Mouse (Mus musculus): ENCODE results near the gene Chrna1.
"Not testable (repeated sequence)": the region's sequence is repeated elsewhere in the genome, so short reads cannot be mapped to it uniquely, and the experiment has no call there.

Chrna1 gene

DNA sequence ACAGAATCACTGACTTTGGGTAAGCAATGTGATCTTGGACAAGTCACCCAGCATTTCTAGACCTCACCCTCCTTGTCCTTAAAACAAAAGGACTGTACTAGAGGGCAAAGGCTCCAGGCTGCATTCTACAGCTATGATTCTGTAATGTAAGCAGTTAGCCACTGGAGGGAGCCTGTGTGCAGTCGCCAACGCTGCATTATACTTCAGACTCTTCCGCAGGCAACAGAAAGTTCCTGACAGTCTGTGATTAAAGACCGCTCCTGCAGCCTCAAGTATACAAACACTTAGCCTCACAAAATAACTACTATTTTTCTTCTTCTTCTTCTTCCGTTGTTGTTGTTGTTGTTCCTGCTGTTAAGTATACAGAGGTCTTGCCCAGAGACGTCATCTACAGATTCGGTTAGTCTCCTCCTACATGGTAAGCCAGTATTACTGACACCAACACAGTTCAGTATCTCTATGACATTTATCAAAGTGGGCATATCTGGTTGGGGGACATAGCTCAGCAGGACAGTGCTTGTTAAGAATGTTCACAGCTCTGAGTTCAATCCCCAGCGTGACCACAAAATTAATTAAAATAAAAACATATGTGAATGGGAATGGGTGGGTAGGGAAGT, 13.0 kb downstream of the Chrna1 start:
- in situ Hi-C loops (cut with MboI; ENCODE audit: low pct_unique_long_range_greater_than_20kb in 1 of 2, low sequenced_read_pairs in 2 of 2, unreplicated experiment in 1 of 2): loop anchor here (10.0 kb wide), 2 partner anchors 238 to 1108 kb away; partner anchors contain the start of genes Hoxd11 (in 1 of the 2) and Hoxd12 (in 1 of the 2)

- in situ Hi-C loops (cut with MboI; ENCODE audit: low pct_unique_long_range_greater_than_20kb in 1 of 2, low sequenced_read_pairs in 2 of 2, unreplicated experiment in 1 of 2): loop anchor here (10.0 kb wide), 2 partner anchors 239 to 1109 kb away; partner anchors contain the start of genes Hoxd11 (in 1 of the 2) and Hoxd12 (in 1 of the 2)
Observed at GRCm38 (mm10) chr2:73566162-73566561, 14.0 kb downstream of the Chrna1 start.

DNA sequence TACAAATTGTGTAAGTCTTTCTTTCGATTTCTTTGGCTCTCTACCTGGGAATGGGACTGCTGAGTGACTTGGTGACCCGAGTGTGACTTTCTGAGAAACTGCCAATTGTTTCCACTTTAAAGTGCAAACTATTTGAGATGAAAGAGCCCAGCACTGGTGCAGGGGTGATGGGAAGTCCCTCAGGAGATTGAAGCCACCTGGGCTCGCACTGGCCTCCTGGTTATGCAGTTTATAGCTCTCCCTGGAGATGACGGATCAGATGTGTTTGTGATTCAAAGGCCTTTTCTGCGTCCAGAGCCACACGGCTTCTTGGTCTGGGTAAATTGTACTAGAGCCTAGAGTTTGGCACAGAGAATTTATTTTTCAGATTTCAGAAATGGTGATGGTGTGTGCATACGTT, 16.4 kb downstream of the Chrna1 start:
- in situ Hi-C loops (cut with MboI; ENCODE audit: low pct_unique_long_range_greater_than_20kb in 1 of 2, low sequenced_read_pairs in 2 of 2, unreplicated experiment in 1 of 2): loop anchor here (10.0 kb wide), 2 partner anchors 241 to 1111 kb away; partner anchors contain the start of genes Hoxd11 (in 1 of the 2) and Hoxd12 (in 1 of the 2)

GRCm38 (mm10) chr2:73562656-73563055, 17.5 kb downstream of the Chrna1 start:
- in situ Hi-C loops (cut with MboI; ENCODE audit: low pct_unique_long_range_greater_than_20kb in 1 of 2, low sequenced_read_pairs in 2 of 2, unreplicated experiment in 1 of 2): loop anchor here (10.0 kb wide), 2 partner anchors 242 to 1112 kb away; partner anchors contain the start of genes Hoxd11 (in 1 of the 2) and Hoxd12 (in 1 of the 2)

DNA sequence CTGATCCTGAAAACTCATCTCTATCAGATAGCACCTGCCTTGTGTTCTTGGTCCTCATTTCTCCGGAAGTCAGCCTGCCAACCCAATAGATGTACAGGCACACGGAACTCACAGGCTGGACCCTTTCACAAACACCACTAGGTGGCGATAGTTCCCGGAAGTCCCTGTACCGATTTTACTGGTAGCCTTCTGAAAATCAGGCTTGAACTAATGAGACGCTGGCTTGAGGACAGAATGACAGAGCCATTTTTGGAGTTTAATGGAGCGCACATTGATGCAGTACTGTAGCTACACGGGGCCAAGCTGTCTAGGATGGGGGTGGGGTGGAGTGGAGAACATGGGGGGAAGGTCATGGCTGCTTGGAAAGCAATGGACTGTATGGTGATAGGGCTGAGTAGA, 18.5 kb downstream of the Chrna1 start:
- in situ Hi-C loops (cut with MboI; ENCODE audit: low pct_unique_long_range_greater_than_20kb in 1 of 2, low sequenced_read_pairs in 2 of 2, unreplicated experiment in 1 of 2): loop anchor here (10.0 kb wide), 2 partner anchors 243 to 1113 kb away; partner anchors contain the start of genes Hoxd11 (in 1 of the 2) and Hoxd12 (in 1 of the 2)

DNA sequence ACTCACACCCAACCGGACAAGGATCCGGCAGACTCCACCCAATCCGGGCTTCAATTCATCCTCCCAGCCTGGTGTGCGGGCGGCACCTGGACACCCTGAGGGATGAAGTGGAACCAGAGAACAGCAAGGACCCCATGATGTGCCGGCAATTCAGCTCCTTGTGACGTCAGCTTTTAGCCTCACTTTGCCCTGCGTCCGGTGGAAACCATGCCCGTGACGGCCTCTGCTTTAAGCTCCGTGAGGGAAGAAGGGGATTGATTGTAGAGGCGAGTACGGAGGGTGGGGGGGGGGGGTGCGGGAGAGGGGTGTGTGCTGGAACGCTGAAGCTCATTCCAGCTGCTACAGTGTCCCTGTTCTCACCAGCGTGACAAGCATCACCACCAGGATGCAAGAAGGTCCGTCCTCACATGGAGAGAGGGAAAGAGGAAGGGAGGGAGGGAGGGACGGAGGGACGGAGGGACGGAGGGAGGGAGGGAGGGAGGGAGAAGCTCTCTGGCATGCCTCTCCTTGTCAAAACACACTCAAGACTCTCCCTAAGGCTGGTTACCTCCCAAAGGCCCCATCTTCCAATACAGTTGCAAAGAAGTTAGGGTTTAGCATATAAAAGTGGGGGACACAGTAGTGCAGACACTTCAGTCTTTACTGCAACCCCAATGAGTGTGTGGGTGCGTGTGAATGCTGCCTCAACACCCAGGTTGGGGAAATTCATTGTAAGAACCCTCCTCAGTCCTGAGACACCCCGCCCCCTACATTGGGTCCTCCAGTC, 19.1 kb downstream of the Chrna1 start:
- in situ Hi-C loops (cut with MboI; ENCODE audit: low pct_unique_long_range_greater_than_20kb in 1 of 2, low sequenced_read_pairs in 2 of 2, unreplicated experiment in 1 of 2): loop anchor here (10.0 kb wide), 2 partner anchors 244 to 1114 kb away; partner anchors contain the start of genes Hoxd11 (in 1 of the 2) and Hoxd12 (in 1 of the 2)

DNA sequence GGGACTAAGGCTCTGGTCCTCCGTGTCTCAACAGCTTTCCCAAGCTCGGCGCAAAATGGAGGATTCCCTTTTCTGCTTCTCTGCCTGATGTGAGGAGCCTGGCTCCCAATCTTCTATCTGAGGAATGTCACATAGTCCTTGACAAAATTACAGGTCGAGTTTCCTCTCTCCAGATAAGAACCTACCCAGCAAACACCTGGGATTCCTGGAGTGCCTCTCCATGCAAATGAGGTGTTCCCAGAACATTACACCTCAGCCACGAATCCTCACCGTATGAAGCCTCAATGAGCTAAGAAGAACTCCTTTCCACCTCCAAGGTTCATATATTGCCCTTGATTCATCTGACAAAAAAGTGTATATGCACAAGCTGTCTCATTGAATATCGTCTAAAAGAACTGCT, 19.7 kb downstream of the Chrna1 start:
- in situ Hi-C loops (cut with MboI; ENCODE audit: low pct_unique_long_range_greater_than_20kb in 1 of 2, low sequenced_read_pairs in 2 of 2, unreplicated experiment in 1 of 2): loop anchor here (10.0 kb wide), 2 partner anchors 244 to 1114 kb away; partner anchors contain the start of genes Hoxd11 (in 1 of the 2) and Hoxd12 (in 1 of the 2)

DNA sequence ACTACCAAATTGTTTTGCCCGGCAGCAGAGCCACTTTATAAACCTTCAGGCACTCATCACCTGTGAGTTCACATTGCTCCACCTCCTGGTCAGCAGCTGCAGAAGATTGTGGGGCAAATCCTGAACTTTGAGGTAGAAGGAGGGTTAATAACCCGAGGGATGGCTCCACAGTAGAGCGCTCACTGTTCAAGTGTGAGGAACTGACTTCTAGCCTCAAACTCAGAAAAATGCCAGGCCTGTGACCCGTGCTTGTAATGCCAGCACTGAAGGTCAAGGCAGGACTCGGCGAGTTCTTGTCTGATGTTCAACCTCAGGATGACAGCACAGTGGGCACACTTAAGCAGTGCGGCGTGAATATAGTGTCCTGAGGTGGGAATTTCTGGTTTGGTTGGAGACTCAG, 22.2 kb downstream of the Chrna1 start:
- in situ Hi-C loops (cut with MboI; ENCODE audit: low pct_unique_long_range_greater_than_20kb in 1 of 2, low sequenced_read_pairs in 2 of 2, unreplicated experiment in 1 of 2): no loop called here

GRCm38 (mm10) chr2:73557061-73557460, 23.1 kb downstream of the Chrna1 start:
- in situ Hi-C loops (cut with MboI; ENCODE audit: low pct_unique_long_range_greater_than_20kb in 1 of 2, low sequenced_read_pairs in 2 of 2, unreplicated experiment in 1 of 2): not testable (repeated sequence)

- in situ Hi-C loops (cut with MboI; ENCODE audit: low pct_unique_long_range_greater_than_20kb in 1 of 2, low sequenced_read_pairs in 2 of 2, unreplicated experiment in 1 of 2): no loop called here
Observed at GRCm38 (mm10) chr2:73554389-73554788, 25.7 kb downstream of the Chrna1 start.

DNA sequence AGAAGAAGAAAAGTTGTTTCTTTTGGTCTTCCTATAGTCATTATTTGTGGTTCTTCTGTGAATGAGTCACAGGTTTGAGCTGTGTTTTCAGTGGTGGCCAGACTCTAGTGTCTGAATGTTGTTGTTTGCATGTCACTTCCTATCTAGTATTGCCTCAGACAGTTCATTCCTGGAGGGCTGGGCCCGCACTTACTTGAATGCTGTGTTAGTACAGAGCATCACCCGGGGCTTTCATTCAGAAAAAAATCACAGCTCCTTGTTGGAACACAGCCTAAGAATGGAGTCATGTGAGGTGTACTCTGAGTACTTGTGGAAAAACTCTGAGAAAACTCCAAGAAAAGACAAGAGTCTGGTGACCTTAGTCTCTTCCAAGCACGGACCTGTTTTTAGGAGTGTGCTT, 27.2 kb downstream of the Chrna1 start:
- in situ Hi-C loops (cut with MboI; ENCODE audit: low pct_unique_long_range_greater_than_20kb in 1 of 2, low sequenced_read_pairs in 2 of 2, unreplicated experiment in 1 of 2): no loop called here

- in situ Hi-C loops (cut with MboI; ENCODE audit: low pct_unique_long_range_greater_than_20kb in 1 of 2, low sequenced_read_pairs in 2 of 2, unreplicated experiment in 1 of 2): no loop called here
Observed at GRCm38 (mm10) chr2:73550725-73551124, 29.4 kb downstream of the Chrna1 start.

DNA sequence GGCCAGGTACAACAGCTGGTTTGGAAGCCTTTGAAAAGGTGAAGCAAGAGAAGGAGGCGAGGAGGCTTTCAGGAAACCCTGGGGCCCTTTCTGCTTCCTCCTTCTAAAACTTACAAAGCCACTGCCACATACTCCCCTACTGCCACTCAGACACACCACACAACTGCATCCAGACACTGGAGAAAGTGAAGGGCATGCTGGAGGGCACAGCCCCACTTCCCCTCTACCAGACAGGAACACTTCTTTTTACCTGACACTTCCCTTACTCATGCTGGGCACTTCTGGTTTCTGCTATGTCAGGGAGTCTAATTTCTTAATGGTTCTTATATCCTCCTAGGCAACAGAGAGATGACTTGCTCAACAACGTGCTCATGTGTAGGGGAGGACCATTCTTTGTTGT, 31.6 kb downstream of the Chrna1 start:
- in situ Hi-C loops (cut with MboI; ENCODE audit: low pct_unique_long_range_greater_than_20kb in 1 of 2, low sequenced_read_pairs in 2 of 2, unreplicated experiment in 1 of 2): no loop called here

- in situ Hi-C loops (cut with MboI; ENCODE audit: low pct_unique_long_range_greater_than_20kb in 1 of 2, low sequenced_read_pairs in 2 of 2, unreplicated experiment in 1 of 2): no loop called here
Observed at GRCm38 (mm10) chr2:73547256-73547655, 32.9 kb downstream of the Chrna1 start.

DNA sequence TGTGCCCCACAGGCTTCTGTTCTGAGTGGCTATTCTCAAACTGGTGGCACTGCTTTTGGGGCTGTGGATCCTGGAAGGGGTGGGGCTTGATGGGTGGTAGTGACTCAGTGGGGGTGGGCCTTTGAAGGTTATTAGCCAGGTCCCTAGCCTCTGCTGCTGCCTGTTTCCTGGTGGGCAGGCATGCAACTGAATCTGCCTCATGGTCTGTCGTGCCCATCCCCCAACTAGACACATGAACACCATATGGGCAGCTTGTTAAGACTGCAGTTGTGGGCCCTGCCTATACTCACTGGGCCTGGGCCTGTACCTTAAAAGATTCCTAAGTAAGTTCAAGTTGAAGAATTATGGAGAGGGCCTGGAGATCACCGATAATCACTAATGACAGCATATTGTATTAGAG, 34.6 kb downstream of the Chrna1 start:
- in situ Hi-C loops (cut with MboI; ENCODE audit: low pct_unique_long_range_greater_than_20kb in 1 of 2, low sequenced_read_pairs in 2 of 2, unreplicated experiment in 1 of 2): no loop called here

DNA sequence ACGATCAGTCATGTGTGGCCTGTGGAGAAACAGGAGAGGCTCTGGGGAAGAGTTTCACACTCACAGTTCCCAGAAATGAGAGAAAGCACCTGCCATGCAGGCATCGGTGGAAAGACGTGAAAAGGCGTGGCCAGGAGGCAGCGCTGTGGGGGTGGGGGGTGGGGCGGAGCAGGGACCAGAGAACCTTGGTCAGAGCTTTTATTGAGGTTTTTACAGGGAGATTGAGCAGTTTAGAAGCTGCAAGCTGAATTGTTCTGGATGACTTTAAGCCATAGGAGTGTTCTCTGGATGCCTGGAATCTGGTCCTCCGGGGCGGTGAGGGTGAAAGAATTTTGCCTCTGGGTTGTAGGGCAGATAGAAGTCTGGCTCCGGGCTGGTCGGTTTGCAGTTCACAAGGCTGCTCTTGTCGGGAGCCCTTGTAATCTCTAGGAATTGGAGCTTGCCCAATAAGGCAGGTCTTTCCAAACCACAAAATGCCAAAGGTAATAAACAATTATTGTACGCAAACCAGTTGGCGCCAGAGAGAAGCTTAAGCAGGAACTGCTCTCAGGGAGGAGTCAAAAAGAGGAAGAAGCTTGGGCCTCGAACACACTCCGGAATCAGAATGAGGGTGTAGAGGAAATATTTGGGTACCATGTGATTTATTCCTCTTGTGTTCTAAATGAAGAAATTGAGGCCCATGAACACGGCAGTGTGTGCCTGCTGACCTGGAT, 39.5 kb downstream of the Chrna1 start:
- in situ Hi-C loops (cut with MboI; ENCODE audit: low pct_unique_long_range_greater_than_20kb in 1 of 2, low sequenced_read_pairs in 2 of 2, unreplicated experiment in 1 of 2): no loop called here

GRCm38 (mm10) chr2:73539697-73540096, 40.4 kb downstream of the Chrna1 start:
- in situ Hi-C loops (cut with MboI; ENCODE audit: low pct_unique_long_range_greater_than_20kb in 1 of 2, low sequenced_read_pairs in 2 of 2, unreplicated experiment in 1 of 2): no loop called here

- in situ Hi-C loops (cut with MboI; ENCODE audit: low pct_unique_long_range_greater_than_20kb in 1 of 2, low sequenced_read_pairs in 2 of 2, unreplicated experiment in 1 of 2): no loop called here
Observed at GRCm38 (mm10) chr2:73539141-73539540, 41.0 kb downstream of the Chrna1 start.

- in situ Hi-C loops (cut with MboI; ENCODE audit: low pct_unique_long_range_greater_than_20kb in 1 of 2, low sequenced_read_pairs in 2 of 2, unreplicated experiment in 1 of 2): no loop called here
Observed at GRCm38 (mm10) chr2:73538590-73538989, 41.5 kb downstream of the Chrna1 start.
